Mouse (Mus musculus) liver, embryonic 11.5 days (tissue): ENCODE data around the gene Fryl. TPM values are rescaled to one million over a fixed set of nuclear protein-coding genes. Genes with fewer than 3 reads are reported as not detected.
A peak's percentile ranks its signal among the peaks of the same experiment; 100 is the strongest.

Source experiments
- ATAC-seq: fragments of 200-750 bp; cut with Nextera tagmentation; replicated peaks from 2 replicates; pipeline ENCODE4 v1.8.0; 2017; ENCODE audit warnings: moderate number of reproducible peaks, mild to moderate bottlenecking, moderate TSS enrichment, moderate library complexity; ENCODE audit not compliant: low FRiP score
- DNase-seq: peaks from one replicate; pipeline ENCODE4 v3.0.0-alpha.2; 2017; ENCODE audit warnings: low spot score
- H3K27ac ChIP-seq: fragments of 300-500 bp; sonication (generic); 2 replicates; pipeline ENCODE4 v1.5.1; 2014; ENCODE audit warnings: mild to moderate bottlenecking, low read depth, low read length, control low read depth
- H3K27me3 ChIP-seq: fragments of 300-500 bp; sonication (generic); replicated peaks from 2 replicates; pipeline ENCODE4 v1.6.1; 2014; ENCODE audit warnings: low read length, mixed read lengths; ENCODE audit not compliant: control insufficient read depth, insufficient read depth
- H3K36me3 ChIP-seq: fragments of 300-500 bp; sonication (generic); 2 replicates; pipeline ENCODE4 v1.6.1; 2014; ENCODE audit warnings: mild to moderate bottlenecking, low read length, moderate library complexity, mixed read lengths; ENCODE audit not compliant: control insufficient read depth, insufficient read depth
- H3K4me1 ChIP-seq: fragments of 300-500 bp; sonication (generic); replicated peaks from 2 replicates; pipeline ENCODE4 v1.6.1; 2014; ENCODE audit warnings: low read length, mixed read lengths; ENCODE audit not compliant: control insufficient read depth, insufficient read depth
- H3K4me2 ChIP-seq: fragments of 300-500 bp; sonication (generic); 2 replicates; pipeline ENCODE4 v1.6.1; 2014; ENCODE audit warnings: mild to moderate bottlenecking, control low read depth, moderate library complexity
- H3K4me3 ChIP-seq: fragments of 300-500 bp; sonication (generic); 2 replicates; pipeline ENCODE4 v1.5.1; 2014; ENCODE audit warnings: low read depth, low read length, control low read depth
- H3K9ac ChIP-seq: fragments of 300-500 bp; sonication (generic); 2 replicates; pipeline ENCODE4 v1.6.1; 2014; ENCODE audit warnings: low read depth, low read length, control low read depth
- H3K9me3 ChIP-seq: fragments of 300-500 bp; sonication (generic); 2 replicates; pipeline ENCODE4 v1.6.1; 2016; ENCODE audit warnings: low read length, inconsistent platforms, mixed read lengths; ENCODE audit not compliant: control insufficient read depth
- WGBS: fragments of 180-500 bp; shearing (Covaris S2); extraction: QIAGEN DNeasy Blood & Tissue Kit; methylation state at CpG from one replicate; pipeline ENCODE4 v1.1.7; 2014; 5-methylcytosine and 5-hydroxymethylcytosine counted together
- polyA plus RNA-seq: library from polyadenylated mRNA; unstranded; fragments of >200 nt; fragmentation: Nextera tagmentation; extraction: Ambion mirVana; gene quantifications from 2 replicates; pipeline ENCODE4 v1.2.1, GENCODE M21; 2014

Gene Fryl
- polyA plus RNA-seq, 1 experiment from 2014 or later: 39.7 TPM

- DNase-seq (no peak), ATAC-seq (peak; percentile 80)
- H3K27ac ChIP-seq: no peak overlapping the region
- 73% methylated on average over 2 of the region's 2 CpGs for WGBS
- no peaks in the 10 kb centered on the region for H3K27me3 ChIP-seq
- H3K9ac ChIP-seq: no peak overlapping the region
- no peaks in the 10 kb centered on the region; the same call in 1 of the 2 replicates for H3K36me3 ChIP-seq
- H3K4me2 ChIP-seq: no peak overlapping the region
- no peaks in the 10 kb centered on the region for H3K9me3 ChIP-seq
- no peak overlapping the region for H3K4me3 ChIP-seq
- peaks cover 5% of the 10 kb centered on the region; the same call in 1 of the 2 replicates for H3K4me1 ChIP-seq
Measured at GRCm38 (mm10) chr5:73141712-73142111, 114.7 kb downstream of the Fryl start.

GRCm38 (mm10) chr5:73141161-73141560, 115.3 kb downstream of the Fryl start:
- Histone ChIP-seq H3K4me2 (no peak overlapping the region), H3K4me1 (peaks cover 5% of the 10 kb centered on the region; the same call in 1 of the 2 replicates), H3K9me3 (no peaks in the 10 kb centered on the region), H3K27me3 (no peaks in the 10 kb centered on the region), H3K9ac (no peak overlapping the region), H3K4me3 (no peak overlapping the region), H3K27ac (no peak overlapping the region), H3K36me3 (no peaks in the 10 kb centered on the region; the same call in 1 of the 2 replicates)
- no peak for DNase-seq
- 93% methylated on average over 8 of the region's 8 CpGs for WGBS
- ATAC-seq: no peak

- no peak overlapping the region for H3K9ac ChIP-seq
- no peak overlapping the region for H3K27ac ChIP-seq
- H3K4me2 ChIP-seq: no peak overlapping the region
- WGBS: 81% methylated on average over 9 of the region's 9 CpGs
- peaks cover 17% of the 10 kb centered on the region for H3K4me1 ChIP-seq
- ATAC-seq: no peak
- no peak for DNase-seq
- no peak overlapping the region for H3K4me3 ChIP-seq
- H3K9me3 ChIP-seq: no peaks in the 10 kb centered on the region
- H3K36me3 ChIP-seq: no peaks in the 10 kb centered on the region; the same call in none of the 2 replicates
- no peaks in the 10 kb centered on the region for H3K27me3 ChIP-seq
Measured at GRCm38 (mm10) chr5:73137561-73137960, 118.9 kb downstream of the Fryl start.

- no peak for DNase-seq
- ATAC-seq: no peak
- Histone ChIP-seq H3K4me2 (no peak overlapping the region), H3K4me3 (no peak overlapping the region), H3K4me1 (peaks cover 13% of the 10 kb centered on the region), H3K27me3 (no peaks in the 10 kb centered on the region), H3K9ac (no peak overlapping the region), H3K27ac (no peak overlapping the region), H3K9me3 (no peaks in the 10 kb centered on the region), H3K36me3 (no peaks in the 10 kb centered on the region; the same call in none of the 2 replicates)
- WGBS: 82% methylated on average over 2 of the region's 2 CpGs
Measured at GRCm38 (mm10) chr5:73135959-73136358, 120.5 kb downstream of the Fryl start.

- H3K36me3 ChIP-seq: no peaks in the 10 kb centered on the region; the same call in none of the 2 replicates
- no peak overlapping the region for H3K27ac ChIP-seq
- ATAC-seq (no peak), DNase-seq (no peak)
- H3K4me1 ChIP-seq: peaks cover 13% of the 10 kb centered on the region
- H3K9ac ChIP-seq: no peak overlapping the region
- no peak overlapping the region for H3K4me2 ChIP-seq
- H3K27me3 ChIP-seq: no peaks in the 10 kb centered on the region
- WGBS: 85% methylated on average over 11 of the region's 11 CpGs
- no peak overlapping the region for H3K4me3 ChIP-seq
- H3K9me3 ChIP-seq: no peaks in the 10 kb centered on the region
Measured at GRCm38 (mm10) chr5:73135131-73135530, 121.3 kb downstream of the Fryl start.

GRCm38 (mm10) chr5:73133833-73134185, 122.6 kb downstream of the Fryl start:
- no peak for DNase-seq
- H3K4me2 ChIP-seq: peak overlapping the region; percentile 48
- H3K4me3 ChIP-seq: no peak overlapping the region
- peaks cover 13% of the 10 kb centered on the region for H3K4me1 ChIP-seq
- no peaks in the 10 kb centered on the region; the same call in none of the 2 replicates for H3K36me3 ChIP-seq
- H3K27ac ChIP-seq: peak overlapping the region; percentile 44
- H3K9me3 ChIP-seq: no peaks in the 10 kb centered on the region
- peak; percentile 64 for ATAC-seq
- H3K9ac ChIP-seq: no peak overlapping the region
- no peaks in the 10 kb centered on the region for H3K27me3 ChIP-seq
- WGBS: 43% methylated on average over 5 of the region's 5 CpGs

GRCm38 (mm10) chr5:73132998-73133832, 123.2 kb downstream of the Fryl start:
- Histone ChIP-seq H3K9ac (no peak overlapping the region), H3K36me3 (no peaks in the 10 kb centered on the region; the same call in none of the 2 replicates)

GRCm38 (mm10) chr5:73130984-73131383, 125.4 kb downstream of the Fryl start:
- Histone ChIP-seq H3K9ac (no peak overlapping the region), H3K27me3 (no peaks in the 10 kb centered on the region), H3K36me3 (peaks cover under 1% of the 10 kb centered on the region), H3K4me1 (peaks cover 13% of the 10 kb centered on the region), H3K4me2 (no peak overlapping the region), H3K9me3 (no peaks in the 10 kb centered on the region), H3K4me3 (no peak overlapping the region), H3K27ac (no peak overlapping the region)
- WGBS: 86% methylated on average over 6 of the region's 6 CpGs
- DNase-seq (no peak), ATAC-seq (no peak)

More at GRCm38 (mm10) chr5:73132998-73133832, 123.2 kb downstream of the Fryl start:
- ATAC-seq (peak; percentile 81), DNase-seq (no peak)
- H3K27me3 ChIP-seq: no peaks in the 10 kb centered on the region
- 69% methylated on average over 29 of the region's 29 CpGs for WGBS
- no peak overlapping the region for H3K4me3 ChIP-seq
- peaks cover 13% of the 10 kb centered on the region for H3K4me1 ChIP-seq
- no peaks in the 10 kb centered on the region for H3K9me3 ChIP-seq
- peak overlapping the region; percentile 44 for H3K27ac ChIP-seq
- H3K4me2 ChIP-seq: peak overlapping the region; percentile 48

GRCm38 (mm10) chr5:73129871-73130270, 126.5 kb downstream of the Fryl start:
- ATAC-seq (no peak), DNase-seq (no peak)
- H3K9ac ChIP-seq: no peak overlapping the region
- no peaks in the 10 kb centered on the region for H3K9me3 ChIP-seq
- peaks cover 3% of the 10 kb centered on the region for H3K36me3 ChIP-seq
- no peak overlapping the region for H3K4me2 ChIP-seq
- no peak overlapping the region for H3K27ac ChIP-seq
- H3K4me1 ChIP-seq: peaks cover 13% of the 10 kb centered on the region
- WGBS: 85% methylated on average over 5 of the region's 5 CpGs
- H3K27me3 ChIP-seq: no peaks in the 10 kb centered on the region
- H3K4me3 ChIP-seq: no peak overlapping the region
